Mouse (Mus musculus) lung, embryonic 15.5 days (tissue): ENCODE measurements around the gene Dnajc22. TPM values are rescaled to one million over a fixed set of nuclear protein-coding genes. Genes with fewer than 3 reads are reported as not detected.

Experiments
- ATAC-seq: fragments of 200-750 bp; cut with Nextera tagmentation; 2 replicates; pipeline ENCODE4 v1.8.0; 2017; ENCODE audit warnings: moderate number of reproducible peaks, borderline replicate concordance; ENCODE audit not compliant: low FRiP score, low TSS enrichment; ENCODE audit errors: extremely low read depth
- H3K27ac ChIP-seq: fragments of 300-500 bp; sonication (generic); 2 replicates; pipeline ENCODE4 v1.5.1; 2015; ENCODE audit warnings: moderate library complexity, mild to moderate bottlenecking, inconsistent platforms
- H3K27me3 ChIP-seq: fragments of 300-500 bp; sonication (generic); 2 replicates; pipeline ENCODE4 v1.6.1; 2015; ENCODE audit warnings: inconsistent platforms
- H3K36me3 ChIP-seq: fragments of 300-500 bp; sonication (generic); 2 replicates; pipeline ENCODE4 v1.6.1; 2015; ENCODE audit warnings: inconsistent platforms
- H3K4me1 ChIP-seq: fragments of 300-500 bp; sonication (generic); 2 replicates; pipeline ENCODE4 v1.6.1; 2015; ENCODE audit warnings: inconsistent platforms
- H3K4me2 ChIP-seq: fragments of 300-500 bp; sonication (generic); 2 replicates; pipeline ENCODE4 v1.6.1; 2015; ENCODE audit warnings: inconsistent platforms, mild to moderate bottlenecking, moderate library complexity
- H3K4me3 ChIP-seq: fragments of 300-500 bp; sonication (generic); 2 replicates; pipeline ENCODE4 v1.5.1; 2015; ENCODE audit warnings: mild to moderate bottlenecking, inconsistent platforms
- H3K9ac ChIP-seq: fragments of 300-500 bp; sonication (generic); 2 replicates; pipeline ENCODE4 v1.6.1; 2015; ENCODE audit warnings: inconsistent platforms
- H3K9me3 ChIP-seq: fragments of 300-500 bp; sonication (generic); 2 replicates; pipeline ENCODE4 v1.6.1; 2016; ENCODE audit warnings: inconsistent platforms
- WGBS: fragments of 180-500 bp; shearing (Covaris S2); methylation state at CpG from one replicate; pipeline ENCODE4 v1.1.7; 2015; 5-methylcytosine and 5-hydroxymethylcytosine counted together
- polyA plus RNA-seq: library from polyadenylated mRNA; unstranded; fragments of >200 nt; fragmentation: Nextera tagmentation; extraction: Ambion mirVana; gene quantifications from 2 replicates; pipeline ENCODE4 v1.2.1, GENCODE M21; 2015

The Dnajc22 gene
- polyA plus RNA-seq, 1 experiment from 2014 or later: 1.9 TPM

DNA sequence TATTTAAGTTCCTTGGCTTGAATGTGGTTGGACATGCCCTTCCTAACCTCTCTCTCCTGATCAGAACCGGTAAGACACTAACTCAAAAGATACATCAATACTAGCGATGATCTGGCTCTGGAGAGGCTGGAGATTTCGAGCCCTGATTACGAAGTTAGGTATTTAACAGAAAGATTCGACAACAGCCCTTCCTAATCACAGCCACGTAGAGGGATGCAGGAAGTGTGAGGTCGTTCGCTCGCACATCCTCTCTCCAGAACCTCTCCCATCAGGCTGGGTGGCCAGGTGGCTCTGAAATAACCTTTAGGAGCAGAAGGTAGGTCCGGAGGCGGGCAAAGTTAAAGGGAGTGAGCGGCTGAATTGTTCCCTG is 32.7 kb downstream of the Dnajc22 start, which contains the start of gene Spats2:
Spats2 (plus strand) TSS at position 206 of the 370 bp plus-strand sequence.
- Histone ChIP-seq H3K4me1 (peaks cover 33% of the 10 kb centered on the region), H3K36me3 (no peaks in the 10 kb centered on the region), H3K27ac (peak within 1 kb of the TSS; percentile 96), H3K27me3 (no peaks in the 10 kb centered on the region), H3K9me3 (no peaks in the 10 kb centered on the region), H3K9ac (peak within 1 kb of the TSS; percentile 93), H3K4me2 (peak within 1 kb of the TSS; percentile 82), H3K4me3 (peak within 1 kb of the TSS; percentile 90)
- ATAC-seq: no peak
- under 1% methylated on average over 12 of the region's 12 CpGs for WGBS

DNA sequence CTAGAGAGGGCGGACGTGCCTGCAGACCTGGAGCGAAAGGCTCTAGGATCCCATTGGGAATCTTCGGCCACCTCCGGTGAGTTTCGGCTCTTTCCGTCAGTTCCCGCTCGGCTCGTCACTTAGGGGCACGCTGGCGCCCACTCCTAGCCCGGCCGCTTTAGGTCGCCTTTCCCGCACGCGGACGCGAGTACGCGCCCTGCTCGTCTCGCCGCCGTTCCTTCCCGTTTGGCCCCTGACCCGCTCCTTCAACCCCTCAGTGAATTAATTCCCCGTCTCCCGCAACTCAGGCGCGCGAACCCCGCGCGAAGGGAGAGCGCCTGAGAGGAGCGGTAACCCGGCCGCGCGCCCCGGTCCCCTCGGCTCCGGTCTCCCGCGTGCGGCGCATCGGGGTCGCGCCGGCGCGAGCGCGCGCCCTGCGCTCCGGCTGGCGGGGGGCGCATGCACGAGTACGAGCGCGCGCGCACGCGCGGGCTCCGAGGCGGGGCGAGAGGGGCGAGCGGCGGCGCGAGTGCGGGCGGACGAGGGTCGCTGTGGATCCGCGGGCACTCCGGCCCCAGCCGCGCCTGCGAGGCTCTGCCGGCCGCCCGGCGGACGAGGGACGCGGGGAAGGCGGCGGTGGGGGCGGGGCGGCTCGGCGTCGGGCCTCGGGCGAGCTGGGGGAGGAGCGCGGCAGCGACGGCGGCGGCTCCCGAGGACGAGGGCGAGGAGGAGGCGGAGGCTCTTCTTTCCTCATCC is 33.3 kb downstream of the Dnajc22 start:
- H3K27ac ChIP-seq: peak overlapping the region; percentile 96
- peak overlapping the region; percentile 90 for H3K4me3 ChIP-seq
- peak overlapping the region; percentile 93 for H3K9ac ChIP-seq
- peaks cover 34% of the 10 kb centered on the region for H3K4me1 ChIP-seq
- no peaks in the 10 kb centered on the region for H3K36me3 ChIP-seq
- H3K4me2 ChIP-seq: peak overlapping the region; percentile 82
- H3K9me3 ChIP-seq: no peaks in the 10 kb centered on the region
- H3K27me3 ChIP-seq: no peaks in the 10 kb centered on the region
- under 1% methylated on average over 111 of the region's 115 CpGs for WGBS
- peak; percentile 87 for ATAC-seq

DNA sequence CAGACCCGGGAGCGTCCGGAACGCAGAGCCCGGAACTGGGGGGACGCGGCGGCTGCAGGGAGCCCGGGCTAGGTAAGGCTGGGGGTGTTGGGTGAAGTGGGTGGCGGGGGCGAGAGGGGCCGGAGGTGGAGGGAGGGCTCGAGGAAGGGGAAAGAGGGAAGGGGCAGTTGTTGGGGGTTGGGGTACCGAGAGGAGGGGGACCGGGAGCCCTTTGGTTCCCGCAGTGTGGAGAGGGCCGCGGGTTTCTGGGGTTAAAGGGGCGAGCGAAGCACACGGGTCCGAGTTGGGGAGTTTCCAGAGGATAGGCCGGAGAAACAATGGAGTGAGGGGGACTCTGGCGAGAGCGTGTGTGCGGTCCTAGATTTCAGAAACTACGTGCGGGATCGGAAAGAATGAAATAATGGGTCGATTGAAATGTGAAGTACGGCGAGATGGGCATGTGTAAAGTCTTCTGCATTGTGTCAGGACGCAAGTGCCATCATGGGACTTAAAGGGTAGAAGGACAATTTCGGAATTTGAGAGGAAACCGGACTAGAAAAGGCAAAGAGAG is 33.9 kb downstream of the Dnajc22 start:
- Histone ChIP-seq H3K4me3 (peak overlapping the region; percentile 90), H3K27me3 (no peaks in the 10 kb centered on the region), H3K4me1 (peaks cover 34% of the 10 kb centered on the region), H3K9ac (peak overlapping the region; percentile 93), H3K36me3 (no peaks in the 10 kb centered on the region), H3K27ac (peak overlapping the region; percentile 96), H3K9me3 (no peaks in the 10 kb centered on the region), H3K4me2 (peak overlapping the region; percentile 82)
- ATAC-seq: peak; percentile 29
- WGBS: under 1% methylated on average over 35 of the region's 35 CpGs

- H3K4me1 ChIP-seq: peaks cover 34% of the 10 kb centered on the region
- no peak for ATAC-seq
- 62% methylated on average over 6 of the region's 6 CpGs for WGBS
- H3K9ac ChIP-seq: peak overlapping the region; percentile 93; the same call in 1 of the 2 replicates
- H3K4me3 ChIP-seq: peak overlapping the region; percentile 90
- H3K9me3 ChIP-seq: no peaks in the 10 kb centered on the region
- H3K27ac ChIP-seq: no peak overlapping the region
- H3K36me3 ChIP-seq: no peaks in the 10 kb centered on the region
- H3K4me2 ChIP-seq: peak overlapping the region; percentile 82
- no peaks in the 10 kb centered on the region for H3K27me3 ChIP-seq
These were observed 35.0 kb downstream of the Dnajc22 start for GRCm38 (mm10) chr15:99127851-99128522.

GRCm38 (mm10) chr15:99129441-99129840 is 36.5 kb downstream of the Dnajc22 start:
- Histone ChIP-seq H3K9me3 (no peaks in the 10 kb centered on the region), H3K4me2 (no peak overlapping the region), H3K4me1 (peaks cover 34% of the 10 kb centered on the region), H3K27ac (no peak overlapping the region; the same call in 1 of the 2 replicates), H3K36me3 (no peaks in the 10 kb centered on the region), H3K4me3 (no peak overlapping the region), H3K9ac (no peak overlapping the region), H3K27me3 (no peaks in the 10 kb centered on the region)
- no peak for ATAC-seq
- 74% methylated on average over 11 of the region's 11 CpGs for WGBS

DNA sequence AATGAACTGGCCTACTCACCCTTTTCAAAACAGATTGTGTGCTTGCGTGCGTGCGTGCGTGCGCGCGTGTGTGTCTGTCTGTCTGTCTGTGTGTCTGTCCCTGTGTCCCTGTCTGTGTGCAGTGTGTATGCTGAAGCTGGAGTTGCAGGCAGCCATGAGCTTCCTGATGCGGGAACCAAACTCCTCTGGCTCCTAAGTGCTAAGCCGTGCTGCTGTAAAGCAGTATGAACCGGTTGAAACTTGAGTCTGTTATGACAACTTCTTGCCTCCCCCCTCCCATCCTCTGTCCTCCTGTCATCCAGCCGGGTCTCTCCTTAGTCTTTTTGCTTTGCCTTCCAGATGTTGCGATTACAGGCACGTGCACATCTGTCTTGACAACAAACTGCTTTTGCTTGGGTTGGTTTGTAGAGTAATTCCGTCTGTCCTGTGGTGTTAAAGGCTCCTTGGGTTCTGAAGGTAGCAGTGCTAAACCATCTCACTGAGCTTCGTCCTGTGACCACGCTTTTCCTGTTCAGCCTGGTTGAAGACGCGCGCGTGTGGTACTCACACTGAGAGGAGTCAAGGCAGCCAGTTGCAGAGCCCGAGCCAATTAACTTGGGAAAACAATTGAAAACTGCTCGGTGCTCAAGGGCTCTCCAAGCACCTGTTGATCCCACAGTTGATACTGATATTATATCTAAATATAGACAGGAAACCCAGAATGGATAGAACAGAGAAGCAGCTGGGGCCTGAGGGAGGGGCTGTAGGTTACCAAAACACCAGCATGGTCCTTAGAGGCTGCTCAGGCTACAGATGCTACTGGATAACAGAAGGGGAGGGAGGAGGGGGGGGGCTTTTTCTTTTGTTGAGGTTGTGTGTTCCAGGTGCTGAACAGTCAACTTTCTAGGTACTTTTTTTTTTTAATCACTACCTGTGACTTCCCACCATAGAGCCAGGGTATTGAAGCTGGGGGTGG is 37.3 kb downstream of the Dnajc22 start:
- Histone ChIP-seq H3K27ac (no peak overlapping the region; the same call in 1 of the 2 replicates), H3K27me3 (no peaks in the 10 kb centered on the region), H3K4me1 (peaks cover 34% of the 10 kb centered on the region), H3K4me3 (no peak overlapping the region), H3K36me3 (no peaks in the 10 kb centered on the region), H3K9ac (no peak overlapping the region), H3K9me3 (no peaks in the 10 kb centered on the region), H3K4me2 (no peak overlapping the region)
- no peak for ATAC-seq
- 57% methylated on average over 22 of the region's 22 CpGs for WGBS

GRCm38 (mm10) chr15:99138389-99138788 is 45.4 kb downstream of the Dnajc22 start:
- no peak overlapping the region for H3K9ac ChIP-seq
- H3K9me3 ChIP-seq: no peaks in the 10 kb centered on the region
- ATAC-seq: no peak
- H3K4me2 ChIP-seq: no peak overlapping the region
- H3K27me3 ChIP-seq: no peaks in the 10 kb centered on the region
- WGBS: 89% methylated on average over 5 of the region's 5 CpGs
- no peaks in the 10 kb centered on the region for H3K4me1 ChIP-seq
- H3K4me3 ChIP-seq: no peak overlapping the region
- no peak overlapping the region for H3K27ac ChIP-seq
- H3K36me3 ChIP-seq: 0 out of 2 replicates have a peak, but pooled peaks cover 12% of the 10 kb centered on the region

DNA sequence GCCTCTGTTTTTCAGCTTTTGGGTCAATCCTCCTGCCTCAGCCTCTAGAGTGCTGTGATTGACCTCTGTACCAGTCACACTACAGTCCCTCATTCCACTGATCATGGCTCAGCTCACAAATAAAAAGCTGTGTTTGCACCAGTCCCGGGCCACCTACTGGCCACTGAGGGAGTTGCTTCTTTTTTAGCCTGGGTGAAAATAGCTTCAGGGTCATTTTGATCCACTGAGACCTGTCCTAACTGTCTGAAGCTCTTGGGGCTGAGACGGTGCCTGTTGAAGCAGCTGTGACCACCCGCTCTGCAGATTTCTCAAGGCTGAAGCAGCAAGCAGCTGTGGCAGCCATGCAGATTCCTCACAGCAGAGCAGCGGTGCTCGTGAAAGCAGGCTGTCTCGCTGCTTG is 46.7 kb downstream of the Dnajc22 start:
- 0 out of 2 replicates have a peak, but pooled peaks cover 12% of the 10 kb centered on the region for H3K36me3 ChIP-seq
- WGBS: 59% methylated on average over 6 of the region's 6 CpGs
- no peak overlapping the region for H3K4me3 ChIP-seq
- no peaks in the 10 kb centered on the region for H3K4me1 ChIP-seq
- ATAC-seq: no peak
- no peak overlapping the region for H3K27ac ChIP-seq
- H3K9ac ChIP-seq: no peak overlapping the region
- no peak overlapping the region for H3K4me2 ChIP-seq
- H3K9me3 ChIP-seq: no peaks in the 10 kb centered on the region
- H3K27me3 ChIP-seq: no peaks in the 10 kb centered on the region

DNA sequence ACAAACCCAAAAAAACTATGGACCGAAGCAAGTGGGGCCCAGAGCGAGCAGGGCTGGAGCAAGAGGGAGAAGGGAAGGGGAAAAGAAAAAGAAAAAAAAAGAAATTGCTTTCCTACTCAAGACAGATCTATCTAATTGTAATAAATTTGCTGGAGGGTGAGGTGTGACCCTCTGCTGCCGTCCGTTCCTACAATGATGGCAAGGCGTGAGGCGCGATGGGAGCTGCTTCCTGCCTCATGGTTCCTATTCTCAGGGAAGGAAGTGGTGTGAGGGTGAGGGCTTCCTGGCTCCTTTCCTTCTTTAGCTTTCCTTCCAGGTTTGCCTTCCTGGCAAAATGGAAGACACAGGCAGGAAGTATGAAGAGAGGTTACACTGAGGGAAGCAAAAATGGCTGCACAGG is 57.5 kb downstream of the Dnajc22 start:
- no peaks in the 10 kb centered on the region for H3K9me3 ChIP-seq
- 85% methylated on average over 7 of the region's 7 CpGs for WGBS
- ATAC-seq: no peak
- H3K4me1 ChIP-seq: 0 out of 2 replicates have a peak, but pooled peaks cover 5% of the 10 kb centered on the region
- peaks cover 36% of the 10 kb centered on the region for H3K36me3 ChIP-seq
- H3K4me3 ChIP-seq: no peak overlapping the region
- no peak overlapping the region for H3K9ac ChIP-seq
- H3K27ac ChIP-seq: 0 out of 2 replicates have a peak overlapping the region, but pooled peaks have one; percentile 47
- no peaks in the 10 kb centered on the region for H3K27me3 ChIP-seq
- H3K4me2 ChIP-seq: no peak overlapping the region

DNA sequence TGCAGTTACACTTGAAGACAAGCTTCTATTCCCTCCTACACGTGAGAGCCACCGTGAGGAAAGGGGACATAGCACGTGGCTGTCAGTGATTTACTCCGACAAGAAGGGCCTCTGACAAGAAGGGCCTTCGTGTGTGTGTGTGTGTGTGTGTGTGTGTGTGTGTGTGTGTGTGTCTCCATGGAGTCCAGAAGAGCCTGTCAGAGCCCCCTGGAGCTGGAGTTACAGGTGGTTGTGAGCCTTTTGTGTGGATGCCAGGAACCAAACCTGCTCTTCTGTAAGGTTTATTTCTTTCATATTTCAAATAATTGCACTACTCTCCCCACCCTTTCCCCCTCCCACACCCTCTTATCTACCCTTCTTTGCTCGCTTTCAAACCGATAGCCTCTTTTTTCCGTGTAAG is 58.4 kb downstream of the Dnajc22 start:
- Histone ChIP-seq H3K4me2 (no peak overlapping the region), H3K9ac (no peak overlapping the region), H3K4me3 (no peak overlapping the region), H3K27me3 (no peaks in the 10 kb centered on the region), H3K36me3 (peaks cover 29% of the 10 kb centered on the region), H3K9me3 (no peaks in the 10 kb centered on the region), H3K27ac (peak overlapping the region; percentile 54), H3K4me1 (0 out of 2 replicates have a peak, but pooled peaks cover 5% of the 10 kb centered on the region)
- WGBS: 53% methylated on average over 8 of the region's 8 CpGs
- ATAC-seq: no peak

- Histone ChIP-seq H3K4me1 (0 out of 2 replicates have a peak, but pooled peaks cover 5% of the 10 kb centered on the region), H3K27me3 (no peaks in the 10 kb centered on the region), H3K27ac (no peak overlapping the region), H3K4me2 (no peak overlapping the region), H3K36me3 (peaks cover 23% of the 10 kb centered on the region; the same call in 1 of the 2 replicates), H3K9me3 (no peaks in the 10 kb centered on the region), H3K9ac (no peak overlapping the region), H3K4me3 (no peak overlapping the region)
- 94% methylated on average over 8 of the region's 8 CpGs for WGBS
- ATAC-seq: no peak
These were observed 60.5 kb downstream of the Dnajc22 start for GRCm38 (mm10) chr15:99153466-99153865.
